Mouse (Mus musculus): ENCODE measurements at regions not wholly inside any gene's neighbourhood (a gene's known extent, or its start where the extent isn't known, plus 50 kb on each side); places are given as distances from the start of the nearest gene placed in this dataset.

- TF ChIP-seq CTCF (IDR thresholded peaks at IDR 0.05; ENCODE audit: low read depth): no peak
- TF ChIP-seq EP300 (IDR thresholded peaks at IDR 0.05; ENCODE audit: low read depth): no peak
Observed at GRCm38 (mm10) chr15:64618471-64618870, 199.0 kb upstream of the Gm21798 start.
